Mouse (Mus musculus): ENCODE data around the gene Cacna2d1.

DNA sequence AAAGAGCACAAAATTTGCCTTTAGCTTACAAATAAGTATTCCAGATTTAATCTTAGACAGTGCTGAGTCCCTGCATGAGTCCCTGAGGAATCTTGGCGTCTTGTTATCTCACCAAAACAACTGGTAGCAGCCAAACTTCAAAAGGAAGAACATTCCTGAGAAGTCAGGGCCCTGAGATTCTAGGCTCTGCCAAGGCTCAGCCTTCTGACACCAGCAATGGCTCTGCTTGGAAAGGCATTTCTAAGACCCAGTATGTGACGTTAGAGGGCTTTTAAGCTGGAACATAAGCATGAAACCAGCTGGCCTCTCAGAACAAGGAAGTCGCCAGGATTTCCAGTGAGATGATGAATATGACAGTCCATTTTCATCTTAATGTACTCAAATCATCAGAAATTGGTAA, 253.4 kb downstream of the Cacna2d1 start:
- TF ChIP-seq POLR2A (IDR thresholded peaks at IDR 0.05; ENCODE audit: borderline replicate concordance, low read depth, low read length) (no peak), CTCF (IDR thresholded peaks at IDR 0.05; ENCODE audit: low read depth, low read length) (no peak)
